Mouse (Mus musculus) yolk sac, embryonic 10.5 days (tissue): ENCODE results near the gene Dennd5b.
"Not testable (repeated sequence)": the region's sequence is repeated elsewhere in the genome, so short reads cannot be mapped to it uniquely, and the experiment has no call there.

Experiments used
- DNase-seq: peaks from one replicate; pipeline ENCODE4 v3.0.0-alpha.2; 2017; ENCODE audit warnings: low spot score

Dennd5b gene

GRCm38 (mm10) chr6:148946409-148946742, 155.1 kb downstream of the Dennd5b start, which contains the start of gene Sinhcaf:
Gene Sinhcaf (minus strand): TSS chr6:148946467.
- DNase-seq: peak; percentile 99

GRCm38 (mm10) chr6:148945509-148946408, 155.7 kb downstream of the Dennd5b start:
- peak; percentile 72 for DNase-seq

- peak; percentile 83 for DNase-seq
Observed at GRCm38 (mm10) chr6:148944767-148945508, 156.5 kb downstream of the Dennd5b start.

DNA sequence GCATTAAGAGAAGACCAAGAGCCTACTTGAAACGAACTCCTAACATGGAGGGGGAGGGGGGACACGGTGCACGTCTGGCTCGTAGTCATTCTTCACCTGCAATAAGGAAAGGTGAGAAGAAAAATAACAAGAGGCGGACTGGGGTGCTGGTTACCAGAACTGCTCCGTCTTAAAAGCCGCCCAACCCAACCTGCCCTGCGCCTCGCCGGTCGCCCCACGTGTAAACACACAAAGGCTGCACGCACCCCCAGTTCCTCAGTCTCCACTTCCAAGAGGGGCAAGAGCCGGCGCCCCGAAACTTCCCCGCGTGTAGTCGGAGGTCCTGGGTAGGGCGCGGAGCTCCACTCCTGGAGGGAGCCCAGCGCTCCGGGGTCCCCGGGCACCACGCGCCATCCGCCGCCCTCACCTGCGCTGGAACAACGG, 157.1 kb downstream of the Dennd5b start:
- no peak for DNase-seq

DNA sequence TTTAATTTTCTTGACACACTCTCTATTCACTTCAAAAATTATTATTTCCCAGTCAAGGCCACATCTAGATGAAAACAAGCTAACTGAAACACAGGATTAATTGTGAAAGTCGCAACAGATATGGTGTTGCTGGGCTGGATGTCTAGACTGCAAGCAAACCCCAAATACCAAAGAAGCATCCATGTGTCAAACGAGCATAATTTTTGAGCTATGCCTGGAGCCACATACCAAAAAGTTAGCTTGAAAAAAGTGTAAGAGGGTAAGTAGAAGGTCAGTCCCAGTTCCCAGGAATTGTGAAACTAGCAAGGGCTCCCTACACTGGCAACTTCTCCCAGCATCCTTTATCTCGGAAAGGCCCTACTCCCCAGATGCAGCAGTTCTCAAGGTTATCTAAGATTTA, 157.8 kb downstream of the Dennd5b start:
- DNase-seq: no peak

DNA sequence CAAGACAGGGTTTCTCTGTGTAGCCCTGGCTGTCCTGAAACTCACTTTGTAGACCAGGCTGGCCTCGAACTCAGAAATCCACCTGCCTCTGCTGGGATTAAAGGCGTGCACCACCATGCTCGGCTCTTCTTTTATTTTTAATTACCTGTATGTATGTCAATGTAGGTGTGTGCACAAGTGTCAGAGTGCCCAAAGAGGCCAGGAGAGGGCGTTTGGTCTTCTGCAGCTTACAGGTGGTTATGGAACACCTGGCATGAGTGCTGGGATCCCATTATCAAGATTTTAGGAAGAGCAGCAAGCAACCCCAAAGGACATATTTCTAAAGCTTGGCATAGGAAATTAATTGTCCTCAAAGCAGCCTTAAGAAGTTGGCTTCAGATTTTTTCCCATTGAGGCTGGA, 159.1 kb downstream of the Dennd5b start:
- DNase-seq: no peak

DNA sequence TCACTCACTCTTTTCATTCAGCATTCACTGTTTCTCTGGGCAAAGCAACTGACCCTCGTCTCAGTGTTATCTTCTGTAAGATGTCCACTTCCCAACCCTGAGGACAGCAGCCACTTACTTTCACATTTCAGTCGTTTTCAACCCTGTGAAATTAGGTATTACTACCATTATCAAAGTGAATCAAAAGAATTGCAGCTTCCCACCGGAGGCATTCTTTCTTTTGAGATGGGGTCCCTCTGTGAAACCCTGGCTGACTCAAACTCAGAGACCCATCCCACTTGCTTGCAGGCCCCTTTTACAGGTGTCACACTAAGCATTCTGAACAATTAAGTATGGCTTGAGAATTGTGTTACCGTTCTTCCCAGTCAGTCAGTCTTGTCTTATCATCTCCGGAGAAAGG, 159.6 kb downstream of the Dennd5b start:
- no peak for DNase-seq

GRCm38 (mm10) chr6:148940383-148940782, 161.1 kb downstream of the Dennd5b start:
- not testable (repeated sequence) for DNase-seq
